Mouse (Mus musculus): ENCODE data around the gene Ofcc1.

GRCm38 (mm10) chr13:40366762-40367161 lies 5.5 kb upstream of the Ofcc1 start:
- TF ChIP-seq CTCF (IDR thresholded peaks at IDR 0.05; ENCODE audit: low read depth, low read length) (no peak), POLR2A (IDR thresholded peaks at IDR 0.05; ENCODE audit: insufficient read depth, low read length) (no peak)
